Mouse (Mus musculus) inflammation-experienced regulatory T-cells, adult 6 months (primary cell): ENCODE measurements around the gene Iqschfp. TPM values are rescaled to one million over a fixed set of nuclear protein-coding genes. Genes with fewer than 3 reads are reported as not detected.

ENCODE experiments used
- ATAC-seq: one replicate; pipeline ENCODE4 v1.8.0; 2017
- polyA plus RNA-seq, 3 experiments: library from polyadenylated mRNA; unstranded; fragments of 100-300 nt; shearing (Covaris generic); gene quantifications; one replicate each; pipeline ENCODE4 v1.2.1; 2017

The Iqschfp gene
- not detected for polyA plus RNA-seq

GRCm38 (mm10) chr3:67892026-67892705 is at the start of gene Iqschfp, which contains the start of gene Iqcj:
TSS of gene Iqschfp (plus strand) at chr3:67892232.
TSS of gene Iqcj (plus strand) at chr3:67892220.
- ATAC-seq = no peak

DNA sequence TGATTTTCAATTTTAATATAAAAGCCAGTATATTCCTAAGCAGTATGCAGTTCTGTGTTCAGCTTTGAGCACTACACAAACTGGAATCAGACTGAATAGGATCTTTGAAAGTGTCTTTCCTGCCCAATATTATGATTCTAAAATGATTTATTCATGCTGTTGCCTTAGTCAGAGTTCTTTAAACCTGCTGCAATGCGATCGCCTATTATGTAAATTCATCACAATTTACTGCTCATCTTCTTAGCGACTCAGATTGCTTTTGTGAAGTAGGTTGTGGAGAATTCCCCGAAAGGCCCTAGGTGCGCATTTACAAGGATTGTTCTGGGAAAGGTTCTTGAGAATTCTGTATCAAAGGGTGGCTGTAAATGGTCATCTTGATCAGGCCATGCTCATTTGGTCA is 39.6 kb upstream of the Iqschfp start:
- no peak for ATAC-seq

DNA sequence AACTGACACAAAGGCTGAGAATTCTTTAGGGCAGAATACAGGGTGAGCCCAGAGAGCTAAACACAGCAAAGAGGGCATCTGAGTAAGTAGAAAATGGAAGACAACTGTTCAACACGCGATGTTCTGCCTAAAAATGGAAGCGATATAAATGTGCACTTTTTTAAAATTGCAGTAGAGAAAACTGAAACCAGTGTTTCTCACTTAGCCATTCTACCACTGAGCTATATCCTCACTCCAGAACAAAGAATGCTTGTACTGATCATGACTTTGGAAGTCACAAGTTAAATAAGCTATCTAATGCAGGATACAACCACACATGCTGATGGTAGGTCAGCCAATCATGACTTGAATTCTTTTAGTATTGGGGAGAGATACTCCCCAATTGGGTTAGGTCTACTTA is 30.5 kb upstream of the Iqschfp start:
- ATAC-seq = no peak

- no peak for ATAC-seq
Observed at GRCm38 (mm10) chr3:67867420-67868065, 24.5 kb upstream of the Iqschfp start.

DNA sequence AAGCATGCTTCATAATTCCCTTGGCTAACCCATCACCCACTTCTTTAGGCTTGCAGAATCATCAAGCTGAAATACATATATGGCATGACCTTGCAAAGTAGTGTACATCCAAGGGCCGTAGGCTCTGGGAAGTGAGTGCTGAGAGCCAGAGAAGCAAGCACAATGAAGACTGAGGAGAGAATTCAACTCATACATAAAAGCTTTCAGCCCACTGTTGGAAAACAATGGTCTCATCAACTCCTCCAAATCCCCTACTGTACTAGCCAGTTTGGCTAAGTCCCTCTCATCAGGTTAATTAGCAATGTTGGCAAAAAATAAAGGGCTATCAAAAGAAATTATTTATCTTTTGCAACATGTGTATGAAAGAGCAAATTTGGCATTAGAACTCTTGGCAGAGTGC is 22.6 kb upstream of the Iqschfp start:
- ATAC-seq = no peak

GRCm38 (mm10) chr3:67877253-67877652 is 14.8 kb upstream of the Iqschfp start:
- no peak for ATAC-seq

- no peak for ATAC-seq
Observed at GRCm38 (mm10) chr3:67884335-67884734, 7.7 kb upstream of the Iqschfp start.

GRCm38 (mm10) chr3:67886176-67886575 is 5.9 kb upstream of the Iqschfp start:
- no peak for ATAC-seq

DNA sequence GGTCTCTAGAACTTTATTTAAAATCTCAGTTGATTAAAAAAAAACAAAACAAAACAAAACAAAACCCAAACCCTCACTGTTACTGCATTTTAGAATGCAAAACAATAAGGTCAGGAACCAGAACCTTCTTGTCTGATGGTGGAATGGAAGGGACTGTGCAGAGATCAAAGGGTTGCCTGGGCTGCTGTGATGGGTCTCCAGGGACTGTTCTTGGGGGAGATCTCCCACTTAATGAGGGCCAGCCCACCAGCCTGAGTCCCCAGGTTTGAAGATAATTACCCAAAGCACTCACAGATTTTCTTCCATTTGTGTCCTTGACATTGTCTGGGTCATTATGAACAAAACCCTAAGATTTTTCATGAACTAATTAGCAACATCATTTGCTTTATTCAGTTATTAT is 4.8 kb upstream of the Iqschfp start:
- no peak for ATAC-seq

DNA sequence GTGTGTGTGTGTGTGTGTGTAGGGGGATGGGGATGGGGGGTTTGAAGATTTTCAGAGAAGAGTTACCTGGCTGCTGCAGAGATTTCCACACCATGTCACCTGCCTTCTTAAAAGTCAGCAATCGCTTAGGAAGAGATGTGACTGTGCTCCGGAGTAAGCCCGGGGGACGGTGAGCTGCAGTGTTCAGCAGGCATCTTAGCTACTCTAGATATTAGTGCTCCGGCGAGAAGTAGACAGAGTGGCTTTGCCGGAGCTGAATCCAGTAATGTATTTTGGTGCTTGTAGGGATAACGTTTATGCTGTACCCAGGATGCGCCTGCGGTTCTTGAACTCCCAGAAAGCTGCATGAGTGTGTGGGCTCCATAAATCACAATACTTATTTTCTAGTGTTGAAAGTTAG is 736 bp downstream of the Iqschfp start:
- ATAC-seq = no peak

DNA sequence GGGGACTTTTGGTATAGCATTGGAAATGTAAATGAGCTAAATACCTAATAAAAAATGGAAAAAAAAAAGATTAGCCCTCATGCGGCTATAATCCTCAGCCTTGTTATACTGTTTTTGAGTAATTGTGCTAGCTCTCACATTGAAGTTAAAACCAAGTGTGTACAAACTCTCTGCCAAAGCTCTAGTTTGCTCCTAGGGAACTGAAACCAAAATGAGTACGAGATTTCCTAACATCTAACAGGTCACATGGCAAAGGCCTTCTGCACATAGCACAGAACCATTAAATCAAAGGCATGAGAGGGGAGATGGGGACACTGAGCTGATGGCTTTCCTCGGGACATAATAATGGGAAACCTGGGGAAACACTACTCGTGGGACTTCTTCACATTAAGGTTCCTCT is 10.5 kb downstream of the Iqschfp start:
- ATAC-seq = no peak

- ATAC-seq = no peak
Observed at GRCm38 (mm10) chr3:67908586-67908985, 16.6 kb downstream of the Iqschfp start.

- no peak for ATAC-seq
Observed at GRCm38 (mm10) chr3:67918098-67918497, 26.1 kb downstream of the Iqschfp start.

DNA sequence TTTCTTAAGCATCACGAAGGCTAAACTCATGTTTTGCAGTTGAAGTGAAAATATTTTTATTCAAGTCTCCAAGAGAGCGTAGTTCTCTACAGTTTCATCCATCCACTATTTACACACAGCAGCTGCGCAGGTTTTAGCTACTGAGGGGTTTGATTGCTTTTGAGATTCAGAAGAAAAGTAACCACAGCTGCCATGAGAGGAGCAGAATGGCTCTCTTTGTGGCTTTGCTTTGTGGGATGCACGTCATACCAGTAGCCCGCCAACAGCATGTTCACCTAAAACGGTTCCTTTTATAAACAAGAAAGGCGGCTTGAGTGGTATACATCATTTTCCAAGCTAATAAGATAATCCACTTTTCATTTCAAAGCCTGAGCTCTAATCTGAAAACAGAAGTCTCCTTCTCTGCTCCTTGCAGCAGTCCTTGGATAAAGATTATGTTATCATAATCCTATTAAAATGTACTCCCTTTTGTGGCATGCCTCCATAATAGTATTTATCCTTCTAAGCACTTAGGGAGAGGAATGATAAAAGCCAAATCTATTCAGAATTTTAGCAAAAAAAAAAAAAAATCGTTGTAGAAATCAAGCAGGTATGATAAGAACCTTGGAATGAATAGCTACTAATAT is 26.7 kb downstream of the Iqschfp start:
- ATAC-seq = no peak

- no peak for ATAC-seq
Observed at GRCm38 (mm10) chr3:67923095-67923494, 31.1 kb downstream of the Iqschfp start.

DNA sequence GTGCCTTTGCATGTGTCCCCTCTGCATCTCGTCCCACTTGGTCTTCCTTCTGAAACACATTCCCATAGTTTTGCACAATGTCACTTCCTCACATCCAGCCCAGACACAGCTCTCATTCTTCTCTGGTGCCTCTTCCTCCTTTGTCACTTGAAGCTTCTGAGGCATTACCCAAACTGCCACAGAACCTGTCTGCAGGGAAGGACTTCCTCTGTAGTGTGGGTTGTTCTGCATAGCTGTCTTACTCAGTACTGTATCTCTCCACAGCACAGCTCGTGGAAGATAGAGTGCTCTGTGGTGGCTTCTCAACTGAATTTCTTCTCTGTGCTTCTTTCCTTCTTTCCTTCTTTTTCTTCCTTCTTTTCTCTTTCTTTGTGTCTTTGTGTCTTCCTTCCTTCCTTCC is 33.4 kb downstream of the Iqschfp start:
- no peak for ATAC-seq

- no peak for ATAC-seq
Observed at GRCm38 (mm10) chr3:67930424-67931133, 38.5 kb downstream of the Iqschfp start.

DNA sequence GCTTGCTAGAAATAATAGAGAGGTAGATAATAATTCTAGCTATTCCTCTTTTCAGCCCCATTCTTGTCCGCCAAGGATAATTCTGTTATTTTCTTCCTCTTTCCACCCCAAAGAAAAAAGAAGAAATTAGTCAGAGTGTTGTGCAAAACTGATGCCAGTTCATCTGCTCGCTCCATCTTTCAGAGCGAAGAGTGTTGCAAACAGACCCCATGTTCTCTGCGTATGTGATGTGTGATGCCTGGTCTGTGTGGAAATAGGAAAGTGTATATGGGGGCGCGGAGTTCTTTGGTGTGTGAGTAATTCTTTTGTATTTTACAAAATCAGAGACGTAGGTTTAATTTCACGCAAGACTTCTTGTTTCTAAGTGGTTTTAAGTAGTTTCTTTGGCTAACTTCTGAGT is 39.1 kb downstream of the Iqschfp start:
- no peak for ATAC-seq

- ATAC-seq = no peak
Observed at GRCm38 (mm10) chr3:67931914-67932313, 39.9 kb downstream of the Iqschfp start.

DNA sequence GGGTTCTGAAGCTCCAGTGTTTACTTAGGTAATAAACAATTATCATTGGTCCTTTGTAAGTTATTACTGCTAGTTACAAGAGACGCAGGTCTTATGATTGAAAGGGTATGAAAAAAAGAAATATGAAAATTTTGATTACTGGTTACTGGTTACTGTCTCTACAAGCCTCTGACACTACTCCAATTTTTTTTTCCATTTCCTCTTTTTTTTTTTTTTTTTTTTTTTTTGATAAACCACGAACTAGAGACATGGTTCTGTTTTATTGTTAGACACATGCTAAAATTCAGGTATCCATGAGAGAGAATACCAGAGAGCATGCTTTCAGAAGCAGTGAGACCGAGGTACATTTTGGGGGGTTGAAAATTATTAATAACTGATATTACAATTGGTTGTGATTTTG is 43.8 kb downstream of the Iqschfp start:
- ATAC-seq = no peak

GRCm38 (mm10) chr3:67947000-67947399 is 55.0 kb downstream of the Iqschfp start:
- no peak for ATAC-seq

GRCm38 (mm10) chr3:67952517-67952940 is 60.5 kb downstream of the Iqschfp start:
- ATAC-seq = no peak

DNA sequence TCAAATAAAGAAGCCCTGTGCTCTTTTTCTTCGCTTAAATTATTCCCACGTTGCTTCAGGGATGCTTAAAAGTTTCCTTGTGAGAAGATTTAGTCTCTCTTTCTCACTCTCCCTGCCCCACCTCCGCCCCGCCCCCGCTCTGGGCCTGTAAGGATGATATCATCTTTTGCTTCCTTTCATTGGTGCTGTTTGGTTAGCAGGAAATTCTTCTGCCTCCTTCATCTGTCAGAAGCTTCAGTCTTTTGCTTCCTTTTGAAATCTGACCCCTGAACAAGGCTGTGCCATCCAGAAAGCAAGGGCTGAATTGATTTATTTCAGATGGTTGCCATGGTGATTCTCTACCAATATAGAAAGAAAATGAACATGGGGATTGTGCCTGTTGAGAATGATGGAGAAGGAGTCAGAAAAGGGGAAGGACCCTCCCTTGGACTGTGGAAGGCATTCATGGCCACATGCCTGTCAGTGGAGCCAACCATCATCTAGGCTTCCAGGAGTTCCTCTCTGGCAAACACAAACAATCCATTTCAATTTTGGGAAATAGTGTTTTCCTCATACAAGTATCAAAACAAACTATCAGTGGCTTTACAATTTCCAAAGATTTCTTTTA is 62.5 kb downstream of the Iqschfp start:
- ATAC-seq = no peak
